In genomic region chr4:136146712-136147154, GRCm38 (mm10) we compare ENCODE assay signal across 8 mouse cellular contexts. TPM values are rescaled to one million over a fixed set of nuclear protein-coding genes. Genes with fewer than 3 reads are reported as not detected.
DNase-seq lines count a peak whose midpoint lies in the region; ATAC-seq and TF ChIP-seq lines count a peak whose summit lies in the region.

No protein-coding gene starts in this region.

- TF ChIP-seq CTCF in brain, embryonic 14.5 days (IDR thresholded peaks at IDR 0.05; ENCODE audit: borderline replicate concordance, extremely low read depth, insufficient read depth, insufficient read length) = no peak

- peaks cover 11% of the 10 kb centered on the region; the same call in 1 of the 2 replicates for H3K27me3 ChIP-seq in hindbrain, embryonic 10.5 days (ENCODE audit: insufficient read depth, poor library complexity, severe bottlenecking)
- peaks cover 68% of the 10 kb centered on the region for H3K27me3 ChIP-seq in liver, embryonic 11.5 days (replicated peaks; ENCODE audit: control insufficient read depth, insufficient read depth, low read length)

- H3K9me3 ChIP-seq in hindbrain, embryonic 10.5 days = no peaks in the 10 kb centered on the region
- no peaks in the 10 kb centered on the region for H3K9me3 ChIP-seq in liver, embryonic 11.5 days (ENCODE audit: control insufficient read depth, low read length)

- H3K4me2 ChIP-seq in liver, embryonic 11.5 days = peak overlapping the region; percentile 74

- H3K27ac ChIP-seq in hindbrain, embryonic 10.5 days = peak overlapping the region; percentile 100
- H3K27ac ChIP-seq in liver, embryonic 11.5 days (ENCODE audit: low read depth, low read length) = peak overlapping the region; percentile 86; the same call in 1 of the 2 replicates

- peaks cover 94% of the 10 kb centered on the region for H3K4me1 ChIP-seq in hindbrain, embryonic 10.5 days (replicated peaks)
- peaks cover 41% of the 10 kb centered on the region for H3K4me1 ChIP-seq in liver, embryonic 11.5 days (replicated peaks; ENCODE audit: control insufficient read depth, insufficient read depth, low read length)

- DNase-seq in adrenal gland, adult 2 months = peak; percentile 30
- DNase-seq in adrenal gland, postnatal 14 days = no peak
- DNase-seq in brain, embryonic 14.5 days (ENCODE audit: low read depth) = peak; percentile 20
- peak; percentile 39 for DNase-seq in hindbrain, embryonic 10.5 days (ENCODE audit: low spot score)
- DNase-seq in liver, embryonic 11.5 days (ENCODE audit: low spot score) = no peak
- DNase-seq in cerebellum, adult 11 months = no peak
- DNase-seq in urinary bladder, postnatal 10 days (ENCODE audit: low spot score) = no peak

- WGBS in hindbrain, embryonic 10.5 days = 5% methylated on average over 6 of the region's 6 CpGs
- 15% methylated on average over 6 of the region's 6 CpGs for WGBS in liver, embryonic 11.5 days

- H3K4me3 ChIP-seq in hindbrain, embryonic 10.5 days = peak overlapping the region; percentile 92
- H3K4me3 ChIP-seq in liver, embryonic 11.5 days (ENCODE audit: low read depth, low read length) = peak overlapping the region; percentile 61; the same call in 1 of the 2 replicates

- no peak for ATAC-seq in liver, embryonic 11.5 days (replicated peaks; ENCODE audit: low FRiP score)
- no peak for ATAC-seq in activated CD4-positive, CD25-positive, alpha-beta regulatory T cell, adult 4 months

- peak overlapping the region; percentile 26; the same call in 1 of the 2 replicates for H3K9ac ChIP-seq in liver, embryonic 11.5 days (ENCODE audit: low read depth, low read length)

- TF ChIP-seq POLR2A in brain, embryonic 14.5 days (IDR thresholded peaks at IDR 0.05; ENCODE audit: borderline replicate concordance, extremely low read depth, insufficient read depth, insufficient read length, poor library complexity, severe bottlenecking) = no peak

- peaks cover 13% of the 10 kb centered on the region for H3K36me3 ChIP-seq in hindbrain, embryonic 10.5 days
- H3K36me3 ChIP-seq in liver, embryonic 11.5 days (ENCODE audit: control insufficient read depth, insufficient read depth, low read length) = no peaks in the 10 kb centered on the region

RNA-seq across cellular contexts. Expression of gene Id3, which starts 3.4 kb away (rescaled TPM):
- total RNA-seq in adrenal gland, adult 2 months (2021) = 10 to 100 TPM; 31.5 to 70.5 TPM
- polyA plus RNA-seq in adrenal gland, adult 2 months (2012; rRNA removed) = 235 and 298 TPM in 2 replicates
- total RNA-seq in adrenal gland, postnatal 14 days (2021) = 91.3 and 98.0 TPM in 2 replicates
- polyA plus RNA-seq in brain, embryonic 14.5 days (2012; rRNA removed) = 105 and 107 TPM in 2 replicates
- 576 and 684 TPM in 2 replicates for polyA plus RNA-seq in hindbrain, embryonic 10.5 days (2016; fragmentation: Nextera tagmentation; extraction: Ambion mirVana)
- polyA plus RNA-seq in liver, embryonic 11.5 days (2014; fragmentation: Nextera tagmentation; extraction: Ambion mirVana) = 191 and 200 TPM in 2 replicates
- polyA plus RNA-seq in activated CD4-positive, CD25-positive, alpha-beta regulatory T cell, adult 4 months (2017; shearing (Covaris generic)) = 100 to 1,000 TPM; 281 to 355 TPM

RNA-seq across cellular contexts. Expression of gene E2f2, which starts 25.5 kb away (rescaled TPM):
- total RNA-seq in adrenal gland, adult 2 months (2021) = 1 to 10 TPM; 1.8 to 5.1 TPM
- 2.9 and 3.0 TPM in 2 replicates for polyA plus RNA-seq in adrenal gland, adult 2 months (2012; rRNA removed)
- total RNA-seq in adrenal gland, postnatal 14 days (2021) = 12.0 and 13.6 TPM in 2 replicates
- 3.5 and 5.1 TPM in 2 replicates for polyA plus RNA-seq in brain, embryonic 14.5 days (2012; rRNA removed)
- 9.0 and 9.4 TPM in 2 replicates for polyA plus RNA-seq in hindbrain, embryonic 10.5 days (2016; fragmentation: Nextera tagmentation; extraction: Ambion mirVana)
- polyA plus RNA-seq in liver, embryonic 11.5 days (2014; fragmentation: Nextera tagmentation; extraction: Ambion mirVana) = 9.0 and 9.2 TPM in 2 replicates
- 10 to 100 TPM; 22.0 to 34.6 TPM for polyA plus RNA-seq in activated CD4-positive, CD25-positive, alpha-beta regulatory T cell, adult 4 months (2017; shearing (Covaris generic))

RNA-seq across cellular contexts. Expression of gene Asap3, which starts 59.4 kb away (rescaled TPM):
- 1 to 10 TPM; 1.4 to 3.6 TPM for total RNA-seq in adrenal gland, adult 2 months (2021)
- 3.2 and 4.2 TPM in 2 replicates for polyA plus RNA-seq in adrenal gland, adult 2 months (2012; rRNA removed)
- 3.4 and 3.8 TPM in 2 replicates for total RNA-seq in adrenal gland, postnatal 14 days (2021)
- polyA plus RNA-seq in brain, embryonic 14.5 days (2012; rRNA removed) = 4.2 and 6.2 TPM in 2 replicates
- polyA plus RNA-seq in hindbrain, embryonic 10.5 days (2016; fragmentation: Nextera tagmentation; extraction: Ambion mirVana) = 5.2 and 6.5 TPM in 2 replicates
- 1.8 and 2.9 TPM in 2 replicates for polyA plus RNA-seq in liver, embryonic 11.5 days (2014; fragmentation: Nextera tagmentation; extraction: Ambion mirVana)
- under 1 TPM in 1 of 2 experiments, not detected in 1; 0.25 TPM for polyA plus RNA-seq in activated CD4-positive, CD25-positive, alpha-beta regulatory T cell, adult 4 months (2017; shearing (Covaris generic))

Comparison
In these comparisons a context has a peak if more than half of its experiments do, and no peak if none do; other contexts are left out.
1. DNase-seq: peak in adrenal gland, adult 2 months (single experiment), brain, embryonic 14.5 days (single experiment) and hindbrain, embryonic 10.5 days (single experiment); none in adrenal gland, postnatal 14 days (single experiment), liver, embryonic 11.5 days (single experiment), cerebellum, adult 11 months (single experiment) and urinary bladder, postnatal 10 days (single experiment).